Mouse (Mus musculus) forebrain, embryonic 10.5 days (tissue): ENCODE results near the gene Mpv17. TPM values are rescaled to one million over a fixed set of nuclear protein-coding genes. Genes with fewer than 3 reads are reported as not detected.

Source experiments
- DNase-seq: peaks from one replicate; pipeline ENCODE4 v3.0.0-alpha.2; 2017; ENCODE audit warnings: low spot score; ENCODE audit errors: extremely low spot score
- H3K27ac ChIP-seq: fragments of 300-500 bp; sonication (generic); 2 replicates; pipeline ENCODE4 v1.5.1; 2016; ENCODE audit warnings: mild to moderate bottlenecking
- H3K27me3 ChIP-seq: fragments of 300-500 bp; sonication (generic); 2 replicates; pipeline ENCODE4 v1.6.1; 2016; ENCODE audit warnings: mild to moderate bottlenecking; ENCODE audit not compliant: poor library complexity, severe bottlenecking
- H3K36me3 ChIP-seq: fragments of 300-500 bp; sonication (generic); replicated peaks from 2 replicates; pipeline ENCODE4 v1.6.1; 2016; ENCODE audit warnings: mild to moderate bottlenecking, moderate library complexity
- H3K4me1 ChIP-seq: fragments of 300-500 bp; sonication (generic); 2 replicates; pipeline ENCODE4 v1.6.1; 2016
- H3K4me3 ChIP-seq: fragments of 300-500 bp; sonication (generic); 2 replicates; pipeline ENCODE4 v1.5.1; 2016; ENCODE audit warnings: mild to moderate bottlenecking, moderate library complexity
- H3K9me3 ChIP-seq: fragments of 300-500 bp; sonication (generic); 2 replicates; pipeline ENCODE4 v1.6.1; 2016; ENCODE audit warnings: mild to moderate bottlenecking, moderate library complexity
- WGBS: fragments of 180-500 bp; shearing (Covaris S2); methylation state at CpG from one replicate; pipeline ENCODE4 v1.1.7; 2016; 5-methylcytosine and 5-hydroxymethylcytosine counted together
- polyA plus RNA-seq: library from polyadenylated mRNA; unstranded; fragments of >200 nt; fragmentation: Nextera tagmentation; extraction: Ambion mirVana; gene quantifications from 2 replicates; pipeline ENCODE4 v1.2.1, GENCODE M21; 2016

The Mpv17 gene
- polyA plus RNA-seq, 1 experiment from 2014 or later = 60.4 TPM

DNA sequence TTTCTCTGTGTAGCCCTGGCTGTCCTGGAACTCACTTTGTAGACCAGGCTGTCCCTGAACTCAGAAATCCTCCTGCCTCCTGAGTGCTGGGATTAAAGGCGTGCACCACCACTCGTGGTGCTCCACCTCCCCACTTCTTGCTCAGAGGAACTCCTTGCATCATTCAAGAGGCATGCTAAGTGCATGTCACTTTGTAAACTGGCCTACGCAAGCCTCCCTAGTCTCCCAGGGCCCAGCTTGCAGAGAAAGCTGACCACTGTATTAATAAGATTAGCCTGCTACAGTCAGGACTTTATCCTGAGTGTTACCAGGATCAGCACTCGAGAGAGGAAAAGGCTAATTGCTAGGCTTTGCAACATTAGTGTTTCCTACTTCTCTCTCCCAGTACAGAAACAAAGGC, 14.6 kb upstream of the Mpv17 start:
- Histone ChIP-seq H3K27ac (no peak overlapping the region), H3K4me3 (no peak overlapping the region), H3K4me1 (no peaks in the 10 kb centered on the region), H3K9me3 (no peaks in the 10 kb centered on the region), H3K36me3 (peaks cover 98% of the 10 kb centered on the region), H3K27me3 (no peaks in the 10 kb centered on the region)
- 90% methylated on average over 4 of the region's 4 CpGs for WGBS
- no peak for DNase-seq

- H3K36me3 ChIP-seq = peaks cover 99% of the 10 kb centered on the region
- 95% methylated on average over 1 of the region's 1 CpGs for WGBS
- H3K4me1 ChIP-seq = no peaks in the 10 kb centered on the region
- no peak overlapping the region for H3K4me3 ChIP-seq
- no peaks in the 10 kb centered on the region for H3K27me3 ChIP-seq
- no peaks in the 10 kb centered on the region for H3K9me3 ChIP-seq
- H3K27ac ChIP-seq = no peak overlapping the region
- no peak for DNase-seq
Observed at GRCm38 (mm10) chr5:31164878-31165277, 10.8 kb upstream of the Mpv17 start.

GRCm38 (mm10) chr5:31162462-31162861, 8.4 kb upstream of the Mpv17 start:
- H3K27ac ChIP-seq = no peak overlapping the region
- H3K9me3 ChIP-seq = no peaks in the 10 kb centered on the region
- no peaks in the 10 kb centered on the region for H3K4me1 ChIP-seq
- H3K4me3 ChIP-seq = no peak overlapping the region
- H3K27me3 ChIP-seq = no peaks in the 10 kb centered on the region
- DNase-seq = no peak
- peaks cover 99% of the 10 kb centered on the region for H3K36me3 ChIP-seq

DNA sequence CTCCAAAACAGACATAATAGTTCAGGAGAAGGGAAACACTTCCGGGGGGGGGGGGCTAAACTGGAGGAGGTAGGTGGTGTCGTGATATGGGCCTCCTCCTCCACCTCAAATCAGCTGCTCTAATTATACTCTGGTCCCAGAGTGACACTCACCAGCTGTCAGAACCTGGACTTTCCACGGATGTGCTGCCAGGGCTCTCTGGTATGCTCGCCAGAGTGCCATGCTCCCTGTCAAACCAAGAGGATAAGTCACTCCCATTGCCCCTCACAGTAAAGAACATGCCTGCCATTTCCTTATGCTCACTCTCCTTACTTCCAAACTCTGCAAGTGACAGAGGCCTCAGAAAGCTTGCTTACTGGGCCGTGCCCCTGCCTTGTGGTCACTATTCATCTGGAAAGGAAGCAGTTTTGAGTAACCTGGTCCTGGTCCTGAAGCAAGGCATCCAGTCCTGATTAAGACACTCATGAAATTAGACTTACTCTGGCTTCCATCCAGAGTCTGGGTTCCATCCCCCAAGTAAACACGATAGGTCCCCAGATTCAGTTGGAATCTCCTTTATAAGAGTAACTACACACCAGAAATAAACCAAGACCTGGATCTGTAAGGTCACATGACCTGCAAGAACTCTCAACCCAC, 417 bp downstream of the Mpv17 start:
- Histone ChIP-seq H3K27ac (peak overlapping the region; percentile 84), H3K9me3 (no peaks in the 10 kb centered on the region), H3K36me3 (peaks cover 42% of the 10 kb centered on the region), H3K4me1 (peaks cover 18% of the 10 kb centered on the region), H3K27me3 (no peaks in the 10 kb centered on the region), H3K4me3 (peak overlapping the region; percentile 72)
- no peak for DNase-seq
- WGBS = 51% methylated on average over 6 of the region's 6 CpGs

GRCm38 (mm10) chr5:31151746-31152145, 2.3 kb downstream of the Mpv17 start:
- WGBS = 91% methylated on average over 3 of the region's 3 CpGs
- Histone ChIP-seq H3K36me3 (peaks cover 35% of the 10 kb centered on the region), H3K27ac (no peak overlapping the region), H3K9me3 (no peaks in the 10 kb centered on the region), H3K4me3 (no peak overlapping the region), H3K27me3 (no peaks in the 10 kb centered on the region), H3K4me1 (peaks cover 18% of the 10 kb centered on the region)
- DNase-seq = no peak

DNA sequence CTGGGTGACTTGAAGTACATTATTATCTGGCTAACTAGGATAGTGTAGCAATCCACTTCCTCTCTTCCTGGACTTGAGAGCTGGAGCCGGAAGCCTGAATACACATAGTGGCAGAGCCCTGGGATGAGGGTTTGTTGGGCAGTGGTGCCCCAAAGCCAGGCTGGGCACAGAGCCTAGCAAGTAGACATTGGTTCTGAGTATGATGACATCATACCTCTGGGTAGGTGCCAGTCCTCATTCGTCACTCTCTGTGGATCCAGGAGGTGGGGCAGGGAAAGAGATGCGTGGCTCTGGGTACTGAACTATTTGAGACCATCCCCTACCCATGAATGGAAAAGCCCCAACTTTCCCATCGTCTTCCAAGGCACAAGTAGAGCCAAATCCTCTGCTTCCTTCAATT, 4.3 kb downstream of the Mpv17 start:
- no peak for DNase-seq
- H3K36me3 ChIP-seq = peaks cover 31% of the 10 kb centered on the region
- no peaks in the 10 kb centered on the region for H3K9me3 ChIP-seq
- no peak overlapping the region for H3K4me3 ChIP-seq
- WGBS = 96% methylated on average over 4 of the region's 4 CpGs
- H3K4me1 ChIP-seq = peaks cover 17% of the 10 kb centered on the region
- no peak overlapping the region for H3K27ac ChIP-seq
- H3K27me3 ChIP-seq = no peaks in the 10 kb centered on the region

GRCm38 (mm10) chr5:31138968-31139425, 15.1 kb downstream of the Mpv17 start:
- Histone ChIP-seq H3K4me3 (peak overlapping the region; percentile 45), H3K9me3 (no peaks in the 10 kb centered on the region), H3K4me1 (peaks cover 30% of the 10 kb centered on the region), H3K27ac (no peak overlapping the region), H3K36me3 (peaks cover 16% of the 10 kb centered on the region), H3K27me3 (peaks cover 63% of the 10 kb centered on the region)
- WGBS = 14% methylated on average over 9 of the region's 9 CpGs
- no peak for DNase-seq

GRCm38 (mm10) chr5:31138241-31138967, 15.6 kb downstream of the Mpv17 start, which contains the start of gene Ucn:
Ucn (minus strand) TSS chr5:31138829.
- Histone ChIP-seq H3K9me3 (no peaks in the 10 kb centered on the region), H3K4me1 (peaks cover 30% of the 10 kb centered on the region), H3K4me3 (peak within 1 kb of the TSS; percentile 45), H3K27me3 (peaks cover 69% of the 10 kb centered on the region), H3K36me3 (peaks cover 12% of the 10 kb centered on the region), H3K27ac (no peak within 1 kb of the TSS)
- WGBS = 1% methylated on average over 52 of the region's 52 CpGs
- DNase-seq = peak; percentile 26

GRCm38 (mm10) chr5:31137658-31138057, 16.4 kb downstream of the Mpv17 start:
- no peaks in the 10 kb centered on the region for H3K9me3 ChIP-seq
- DNase-seq = peak; percentile 31
- H3K4me3 ChIP-seq = peak overlapping the region; percentile 45
- WGBS = under 1% methylated on average over 13 of the region's 13 CpGs
- peaks cover 10% of the 10 kb centered on the region for H3K36me3 ChIP-seq
- peaks cover 30% of the 10 kb centered on the region for H3K4me1 ChIP-seq
- no peak overlapping the region for H3K27ac ChIP-seq
- peaks cover 71% of the 10 kb centered on the region for H3K27me3 ChIP-seq

GRCm38 (mm10) chr5:31136730-31137424, 17.2 kb downstream of the Mpv17 start:
- H3K27me3 ChIP-seq = peaks cover 71% of the 10 kb centered on the region
- peaks cover 8% of the 10 kb centered on the region for H3K36me3 ChIP-seq
- peaks cover 30% of the 10 kb centered on the region for H3K4me1 ChIP-seq
- peak; percentile 23 for DNase-seq
- WGBS = under 1% methylated on average over 33 of the region's 33 CpGs
- peak overlapping the region; percentile 45 for H3K4me3 ChIP-seq
- H3K27ac ChIP-seq = no peak overlapping the region
- no peaks in the 10 kb centered on the region for H3K9me3 ChIP-seq

GRCm38 (mm10) chr5:31126050-31126449, 28.0 kb downstream of the Mpv17 start:
- Histone ChIP-seq H3K4me1 (no peaks in the 10 kb centered on the region), H3K9me3 (no peaks in the 10 kb centered on the region), H3K4me3 (no peak overlapping the region), H3K27ac (no peak overlapping the region), H3K27me3 (peaks cover under 1% of the 10 kb centered on the region; the same call in 1 of the 2 replicates), H3K36me3 (no peaks in the 10 kb centered on the region)
- 41% methylated on average over 5 of the region's 5 CpGs for WGBS
- DNase-seq = no peak

DNA sequence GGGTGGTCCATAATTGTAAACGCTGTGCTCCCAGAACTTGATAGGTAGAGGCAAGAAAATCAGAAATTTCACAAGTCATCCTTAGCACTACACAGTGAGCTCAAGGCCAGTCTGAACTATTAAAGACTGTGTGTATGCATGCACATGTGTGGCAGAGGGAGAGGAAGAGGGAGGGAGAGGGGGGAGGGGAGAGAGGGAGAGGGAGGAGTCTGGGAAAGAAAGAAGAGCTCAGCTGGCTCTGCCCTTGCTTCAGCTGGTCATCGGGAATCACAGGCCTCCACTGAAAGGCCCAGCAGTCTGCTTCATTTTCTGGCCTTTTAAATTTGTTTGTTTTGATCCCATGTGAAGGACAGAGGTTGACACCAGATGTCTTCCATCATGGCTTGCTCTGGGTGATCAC, 30.6 kb downstream of the Mpv17 start:
- H3K36me3 ChIP-seq = no peaks in the 10 kb centered on the region
- DNase-seq = no peak
- 55% methylated on average over 2 of the region's 2 CpGs for WGBS

DNA sequence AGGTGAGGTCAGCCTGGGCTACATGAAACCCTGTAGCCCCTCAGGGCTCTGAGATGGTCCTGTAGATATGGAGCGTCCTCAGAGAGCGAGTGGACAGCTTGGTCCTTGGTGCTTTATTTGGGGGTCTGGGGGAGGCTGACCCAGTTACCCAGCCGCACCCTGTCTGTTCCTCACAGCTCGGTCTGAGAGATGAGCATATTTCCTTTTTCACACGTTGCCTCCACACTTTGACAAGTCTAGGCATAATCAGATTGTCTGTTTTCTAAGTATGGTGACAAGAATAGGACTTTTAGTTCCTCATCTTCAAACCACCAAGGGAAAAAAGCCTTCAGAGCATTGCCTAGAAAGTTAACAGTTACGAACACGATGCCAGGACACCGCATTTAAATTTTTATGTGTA, 32.9 kb downstream of the Mpv17 start:
- Histone ChIP-seq H3K4me3 (no peak overlapping the region), H3K4me1 (no peaks in the 10 kb centered on the region), H3K27ac (no peak overlapping the region), H3K36me3 (no peaks in the 10 kb centered on the region), H3K27me3 (peaks cover 9% of the 10 kb centered on the region), H3K9me3 (no peaks in the 10 kb centered on the region)
- no peak for DNase-seq
- 90% methylated on average over 8 of the region's 8 CpGs for WGBS

More for the DNA sequence above, 30.6 kb downstream of the Mpv17 start:
- Histone ChIP-seq H3K27me3 (no peaks in the 10 kb centered on the region), H3K9me3 (no peaks in the 10 kb centered on the region), H3K4me1 (no peaks in the 10 kb centered on the region), H3K4me3 (no peak overlapping the region), H3K27ac (no peak overlapping the region)
